Mouse (Mus musculus) embryo, embryonic 11.5 days (tissue): Measurements from ENCODE around the gene Zfp804a.

Experiments used
- DNase-seq: peaks from one replicate; pipeline ENCODE4 v3.0.0-alpha.2; 2012; ENCODE audit warnings: low read depth, low spot score

Gene Zfp804a

DNA sequence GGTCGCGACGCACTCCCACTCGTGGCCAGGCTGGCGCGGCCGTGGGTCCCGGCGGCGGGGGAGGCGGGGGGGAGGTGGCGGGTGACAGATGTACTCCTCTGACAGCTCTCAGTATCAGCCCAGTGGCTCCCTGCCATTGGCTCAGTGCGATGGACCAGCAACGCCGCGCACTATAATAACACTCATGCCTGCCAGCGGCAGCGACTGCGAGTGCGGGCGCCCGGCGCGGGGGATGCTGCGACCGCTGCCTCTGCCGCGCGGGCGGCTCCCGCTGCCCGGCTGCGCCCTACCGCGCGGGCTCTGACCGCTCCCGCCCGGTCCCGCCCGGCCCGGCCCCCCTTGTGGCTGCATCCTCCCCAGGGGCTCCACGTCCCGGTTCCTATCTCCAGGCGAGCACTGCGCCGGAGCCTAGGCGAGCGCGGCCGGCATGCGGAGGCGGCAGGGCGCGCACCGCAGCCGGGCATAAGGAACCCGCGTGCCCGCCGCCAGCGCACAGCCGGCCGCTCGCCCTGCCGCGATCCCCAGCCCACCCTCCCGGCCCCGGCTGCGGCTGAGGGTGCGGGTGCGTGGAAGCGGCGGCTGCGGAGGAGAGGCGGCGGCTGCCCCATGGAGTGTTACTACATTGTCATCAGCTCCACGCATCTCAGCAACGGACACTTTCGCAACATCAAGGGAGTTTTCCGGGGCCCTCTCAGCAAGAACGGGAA is at the start of gene Zfp804a:
TSS of gene Zfp804a (plus strand) at position 38 of the 707 bp plus-strand sequence.
- peak; percentile 3 for DNase-seq

DNA sequence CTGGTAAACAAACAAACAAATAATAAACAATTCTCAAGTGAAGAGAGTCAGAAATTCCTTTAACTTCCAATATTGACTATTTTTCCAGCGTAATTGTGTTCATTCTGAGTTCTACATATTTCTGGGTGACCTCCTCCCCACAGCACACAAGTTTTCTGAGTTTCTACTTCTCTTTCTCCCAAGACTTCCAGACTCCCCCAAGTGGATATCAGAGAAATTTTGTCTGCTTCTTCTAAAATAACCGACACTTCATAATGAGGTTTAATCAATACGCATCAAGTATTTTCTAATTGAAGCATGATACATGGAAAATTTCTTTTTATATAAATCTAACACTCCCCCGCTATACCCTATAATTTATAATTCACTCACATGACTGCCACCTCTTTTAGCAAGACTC is 1.4 kb upstream of the Zfp804a start:
- DNase-seq = no peak

DNA sequence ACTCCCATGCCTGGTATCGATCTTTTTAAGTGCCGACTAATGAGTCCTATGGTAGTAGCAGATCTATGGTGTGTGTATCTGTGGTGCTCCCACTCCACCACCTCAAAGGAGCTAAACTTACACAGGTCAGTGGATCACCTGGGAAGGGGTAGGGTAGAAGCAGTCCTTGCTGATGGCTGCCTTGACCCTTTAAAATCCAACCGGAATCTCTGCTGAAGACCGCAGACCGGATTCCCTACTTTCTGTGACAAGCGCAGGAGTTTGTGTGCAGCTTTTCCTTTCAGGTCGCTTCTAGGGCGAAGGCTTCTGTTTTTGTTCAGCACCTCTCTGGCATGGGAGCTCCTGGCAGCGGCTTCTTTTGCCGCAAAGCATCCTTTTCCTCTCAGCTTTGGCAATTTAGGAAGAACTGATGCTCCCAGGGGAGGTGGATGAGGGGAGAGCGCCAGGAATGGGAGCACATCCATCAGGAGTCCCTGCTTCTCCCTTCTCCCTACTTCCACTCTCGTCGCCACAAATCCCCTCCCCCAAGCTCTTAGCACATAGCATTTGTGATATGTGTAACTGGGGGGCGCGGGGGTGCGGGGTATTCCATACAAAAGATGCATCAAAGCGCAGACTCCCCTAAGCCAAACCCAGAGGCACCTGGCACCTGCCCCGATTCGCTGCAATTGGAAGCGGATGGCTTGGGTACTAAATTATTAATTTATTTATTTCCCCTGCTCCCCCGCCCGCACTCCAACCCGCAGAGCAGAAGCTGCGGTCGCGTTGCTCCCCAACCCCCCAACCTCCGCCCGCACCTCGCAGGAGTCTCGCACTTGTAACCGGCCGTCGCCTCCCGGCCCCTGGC is 461 bp upstream of the Zfp804a start:
- DNase-seq = peak; percentile 16

DNA sequence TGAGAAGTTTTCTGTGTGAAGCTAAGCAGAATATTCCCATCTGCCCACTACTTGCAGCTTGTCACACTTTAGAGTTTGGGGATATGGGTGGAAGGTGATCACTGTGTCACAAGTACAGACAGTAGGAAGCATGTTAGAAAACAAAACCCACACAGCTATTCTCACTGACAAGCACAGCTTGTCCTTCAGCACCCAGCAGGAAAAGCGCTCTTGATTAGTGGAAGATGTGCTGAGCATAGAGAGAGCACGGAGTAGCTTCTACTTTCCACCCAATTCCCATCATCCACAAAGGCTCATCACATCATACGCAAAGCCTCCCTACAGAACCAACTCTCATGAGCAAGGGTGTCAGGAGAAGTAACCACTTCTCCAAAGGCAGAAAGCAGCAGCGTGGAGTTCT is 1.4 kb downstream of the Zfp804a start:
- no peak for DNase-seq

DNA sequence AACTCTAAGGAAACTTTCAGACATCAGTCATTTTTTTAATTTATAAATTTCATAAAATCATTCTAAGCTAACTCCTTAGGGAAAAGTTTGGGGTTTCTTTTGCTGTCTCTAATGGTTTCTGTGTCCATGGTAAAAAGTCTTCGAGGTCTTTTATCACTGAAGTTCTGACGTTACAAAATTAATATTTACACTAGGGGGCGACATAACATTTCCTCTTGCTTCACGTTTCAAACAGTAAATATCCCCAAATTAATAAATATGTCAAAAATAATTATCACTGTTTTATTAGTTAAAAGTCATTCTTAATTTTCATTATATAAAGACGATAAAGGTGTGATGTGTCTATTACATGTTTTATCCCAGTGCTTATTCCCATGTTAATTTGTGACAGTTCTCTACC is 11.6 kb downstream of the Zfp804a start:
- DNase-seq = no peak

DNA sequence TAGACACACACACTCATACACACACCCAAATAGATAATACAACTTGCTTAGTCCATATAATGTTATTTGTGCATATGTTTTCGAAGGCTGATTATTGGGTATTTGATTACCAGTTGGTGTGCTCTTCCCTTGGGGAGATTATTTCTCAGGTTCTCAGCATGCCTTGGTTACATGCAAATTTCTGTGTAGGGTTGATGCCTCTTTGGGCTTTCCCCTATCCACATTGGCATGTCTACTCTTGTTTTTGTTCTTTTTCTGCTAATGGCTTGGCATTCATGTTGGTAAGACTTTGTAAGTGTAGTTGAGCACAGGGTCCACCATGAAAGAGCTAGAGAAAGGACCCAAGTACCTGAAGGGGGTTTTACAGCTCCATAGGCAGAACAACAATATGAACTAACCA is 14.9 kb downstream of the Zfp804a start:
- no peak for DNase-seq

DNA sequence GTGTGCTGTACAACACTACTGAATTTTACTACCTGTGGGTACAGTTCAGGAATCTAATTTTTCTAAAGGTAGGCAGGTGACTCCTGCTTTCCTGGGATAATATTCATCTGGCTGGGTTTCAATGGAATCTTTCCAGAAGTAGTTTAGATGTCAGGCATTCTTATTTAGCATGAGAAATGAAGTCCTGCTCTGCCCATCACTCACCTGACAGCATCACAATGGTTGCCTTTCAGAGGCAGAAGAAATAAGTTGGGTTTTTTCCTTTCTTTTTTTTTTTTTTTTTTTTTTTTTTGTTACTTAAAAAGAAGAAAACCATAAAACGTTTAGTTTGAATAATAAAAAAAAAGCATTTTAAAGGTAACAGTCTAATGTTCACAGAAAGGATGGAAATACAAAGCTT is 16.1 kb downstream of the Zfp804a start:
- no peak for DNase-seq

DNA sequence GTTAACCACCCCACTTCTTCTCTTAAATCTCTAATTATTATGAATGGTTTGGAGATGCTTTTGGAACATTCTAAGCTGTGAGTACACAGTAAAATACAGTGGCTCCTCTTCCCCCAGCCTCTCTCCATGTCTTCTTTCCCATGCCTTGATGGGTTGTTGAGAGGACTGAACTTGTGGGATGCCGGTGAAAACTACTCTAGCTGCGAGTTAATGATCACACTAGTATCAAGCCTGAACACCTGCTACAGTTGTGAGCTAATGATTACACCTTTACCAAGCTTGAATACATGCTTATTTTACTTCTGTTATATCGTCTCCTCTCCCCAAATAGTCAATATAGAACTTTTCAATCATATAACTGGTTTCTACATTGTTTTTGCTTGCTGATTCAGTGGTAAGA is 23.9 kb downstream of the Zfp804a start:
- no peak for DNase-seq

DNA sequence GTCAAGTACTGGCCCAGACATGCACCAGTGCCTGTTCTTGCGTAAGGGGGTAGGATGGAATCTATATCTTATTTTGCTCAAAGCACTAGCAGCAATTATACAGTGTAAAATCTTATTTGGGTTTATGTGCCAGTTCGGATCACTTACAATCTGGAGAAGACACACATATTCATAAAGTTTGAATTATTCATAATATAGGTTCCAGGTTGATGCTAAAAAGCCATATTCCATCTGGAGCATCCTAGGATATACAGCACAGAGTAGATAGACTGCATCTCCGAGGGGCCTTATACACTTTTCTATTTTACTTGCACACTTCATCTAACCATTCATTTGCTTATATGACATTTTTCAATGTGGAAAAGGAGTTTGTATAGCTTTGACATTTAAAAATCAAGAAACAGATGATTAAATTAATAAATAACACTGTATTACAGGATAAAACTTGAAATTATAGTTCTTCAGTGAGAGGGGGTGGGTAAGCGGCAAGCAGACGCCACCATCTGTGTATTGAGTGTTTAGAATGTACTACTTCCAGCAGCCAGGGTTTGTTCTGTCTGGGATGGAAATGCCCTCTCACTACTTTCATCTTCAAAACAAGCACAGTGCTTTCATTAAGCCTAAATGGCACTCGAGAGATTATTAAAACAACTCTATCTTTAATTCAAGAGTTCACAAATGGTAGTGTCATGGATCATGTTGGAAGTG is 25.4 kb downstream of the Zfp804a start:
- DNase-seq = no peak

DNA sequence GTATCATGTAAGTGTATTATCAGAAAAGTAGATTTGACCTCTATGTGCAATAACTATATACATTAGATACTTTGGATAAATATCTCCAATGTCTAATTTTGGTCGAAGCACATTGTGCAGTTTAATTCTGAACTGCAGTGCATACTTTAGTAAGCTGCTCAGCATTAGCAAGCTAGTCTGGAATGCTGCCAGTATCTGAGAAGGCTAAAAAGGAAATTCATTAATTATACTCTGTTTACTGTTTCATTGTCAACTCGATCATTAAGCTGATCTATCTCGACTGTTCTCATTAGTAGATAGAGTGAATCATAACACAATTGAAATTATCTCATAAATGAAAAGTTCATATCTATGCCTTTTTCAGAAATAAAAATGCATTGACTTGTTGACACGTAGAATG is 27.7 kb downstream of the Zfp804a start:
- DNase-seq = no peak

DNA sequence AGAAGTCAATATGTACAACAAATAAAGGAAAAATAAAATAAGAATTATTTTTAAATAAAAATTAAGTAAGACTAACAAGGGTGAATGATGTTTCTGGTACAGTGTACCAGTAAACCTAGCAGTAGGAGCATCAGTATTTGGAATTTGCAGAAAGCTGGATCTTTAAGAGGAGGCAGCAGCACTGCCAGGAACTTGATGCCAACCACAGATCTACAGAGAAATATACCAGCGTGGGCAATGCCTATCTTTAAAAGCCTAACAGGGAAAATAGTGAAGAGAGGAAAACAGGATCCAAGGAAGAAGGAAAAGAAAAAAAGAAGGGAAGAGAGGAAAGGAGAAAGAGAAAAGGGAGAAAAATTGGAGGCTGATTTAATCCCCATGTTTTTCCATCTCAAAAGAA is 60.1 kb downstream of the Zfp804a start:
- DNase-seq = no peak

DNA sequence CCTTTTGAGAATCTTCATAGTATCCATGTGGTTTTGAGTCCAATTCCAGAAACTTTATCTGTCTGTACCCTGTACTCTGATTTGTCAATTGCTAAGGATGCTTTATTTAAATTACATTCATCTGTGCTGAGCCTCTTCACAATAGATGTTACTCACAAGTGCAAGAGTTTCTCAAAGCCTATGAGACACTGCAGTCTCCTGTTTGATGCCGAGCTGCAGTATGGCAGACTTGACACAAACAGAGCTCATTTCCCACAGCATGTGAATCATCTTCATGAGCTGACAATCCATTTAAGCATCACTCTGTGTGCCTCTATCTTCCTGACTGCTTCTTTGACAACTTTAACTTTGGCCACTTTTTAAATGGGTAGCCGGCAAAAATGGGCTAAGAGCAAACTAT is 60.6 kb downstream of the Zfp804a start:
- DNase-seq = no peak

DNA sequence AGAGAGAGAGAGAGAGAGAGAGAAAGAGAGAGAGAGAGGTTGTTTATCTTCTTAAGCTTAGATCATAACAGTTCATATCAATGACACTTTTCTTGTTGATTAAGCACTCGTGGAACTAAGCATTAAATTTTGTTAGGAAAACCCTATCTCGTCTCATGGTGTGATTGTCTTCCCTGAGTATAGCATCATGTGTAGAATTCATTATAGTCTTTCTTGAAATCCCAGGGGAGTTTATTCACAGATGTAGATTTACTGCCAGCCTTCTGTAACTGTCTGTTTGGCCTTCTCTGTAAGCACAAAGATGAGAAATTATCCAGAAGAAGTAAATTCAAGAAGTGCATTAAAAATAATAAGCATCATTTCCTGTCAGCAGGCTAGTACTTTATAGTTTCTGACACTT is 66.6 kb downstream of the Zfp804a start:
- DNase-seq = no peak

DNA sequence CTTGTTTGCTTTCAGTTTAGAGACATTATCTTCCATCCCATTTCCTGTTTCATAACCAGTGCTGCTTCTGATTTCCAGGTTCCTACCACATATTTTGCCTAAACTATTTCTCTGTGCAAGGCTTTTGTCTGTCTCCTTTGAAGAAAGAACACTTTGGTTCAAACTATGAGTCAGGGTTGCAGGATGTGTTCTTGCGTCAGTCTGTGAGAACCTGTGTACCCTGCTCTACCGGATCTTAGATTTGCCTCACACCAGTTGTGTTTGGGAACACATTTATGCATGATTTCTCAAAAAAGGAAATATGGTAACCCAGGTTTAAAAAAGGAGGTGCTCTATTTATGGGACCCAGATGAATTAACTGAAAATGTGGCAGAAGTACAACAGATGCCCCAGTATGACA is 125.7 kb downstream of the Zfp804a start:
- no peak for DNase-seq

DNA sequence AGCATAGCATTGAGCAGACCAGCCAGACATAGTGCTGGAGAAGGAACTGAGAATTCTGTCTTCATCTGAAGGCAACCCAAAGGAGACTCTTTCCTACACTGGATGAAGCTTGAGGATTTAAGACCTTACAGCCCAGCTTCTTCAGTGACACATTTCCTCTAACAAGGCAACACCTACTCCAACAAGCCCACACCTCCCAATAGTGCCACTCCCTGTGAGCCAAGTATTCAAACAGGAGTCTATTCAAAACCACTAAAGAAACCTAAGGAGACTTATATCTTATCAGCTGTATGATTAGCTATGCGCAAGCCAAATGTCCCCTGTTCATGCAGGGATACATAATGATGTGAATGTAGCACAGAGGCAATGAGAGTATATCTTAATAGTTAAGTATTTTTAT is 128.0 kb downstream of the Zfp804a start:
- DNase-seq = no peak

DNA sequence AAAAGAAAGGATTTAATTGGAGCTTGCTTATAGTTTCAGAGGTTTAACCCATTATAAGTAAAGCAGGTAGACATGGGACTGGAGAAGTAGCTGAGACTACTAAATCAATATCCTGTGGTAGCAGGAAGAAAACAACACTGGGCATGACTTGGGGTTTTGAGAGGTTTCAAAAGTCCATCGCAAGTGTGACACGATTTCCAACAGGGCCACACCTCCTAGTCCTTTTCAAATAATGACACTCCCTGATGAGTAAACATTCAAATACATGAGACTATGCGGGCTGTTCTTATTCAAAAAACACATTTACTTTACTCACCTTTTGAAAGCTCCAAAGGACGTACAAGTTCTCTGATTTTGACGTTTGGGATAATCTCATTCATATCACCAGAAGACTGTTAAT is 146.9 kb downstream of the Zfp804a start:
- no peak for DNase-seq

DNA sequence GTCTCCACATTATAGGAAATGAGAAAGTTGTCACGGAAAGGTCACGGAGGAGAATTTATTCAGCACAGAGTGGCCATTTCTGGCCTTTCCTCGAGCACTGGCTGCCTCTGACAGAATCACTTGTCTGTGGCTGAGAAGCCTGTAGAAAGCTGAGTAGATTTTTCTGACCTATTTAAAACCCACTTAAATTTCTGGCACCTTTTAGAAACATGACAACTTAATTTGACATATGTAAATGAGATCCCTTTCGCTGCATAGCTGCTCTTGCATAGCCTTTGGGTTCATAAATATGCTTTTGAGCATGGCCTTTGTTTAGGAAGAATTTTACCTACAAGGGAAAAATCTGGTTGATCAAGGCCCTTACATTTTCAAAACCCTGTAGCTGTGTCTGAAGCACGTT is 147.6 kb downstream of the Zfp804a start:
- no peak for DNase-seq

DNA sequence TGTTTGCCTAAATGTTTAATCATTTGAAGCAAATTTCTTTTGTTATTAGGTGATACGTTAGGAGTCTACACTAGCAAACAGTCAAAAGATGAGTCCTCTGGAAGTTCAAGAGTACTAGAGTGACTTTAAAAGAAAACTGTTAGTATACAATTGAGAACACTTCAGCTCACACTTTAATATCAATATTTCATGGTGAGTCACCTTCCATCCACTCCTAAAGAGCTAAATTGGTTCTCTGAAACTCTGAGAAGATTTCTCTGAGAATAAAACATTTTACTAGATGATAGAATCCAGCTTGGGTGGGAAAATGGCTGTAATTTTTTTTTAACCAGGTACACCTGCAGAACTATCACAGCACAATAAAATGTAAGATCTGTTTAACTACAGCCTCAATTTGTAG is 157.6 kb downstream of the Zfp804a start:
- no peak for DNase-seq

DNA sequence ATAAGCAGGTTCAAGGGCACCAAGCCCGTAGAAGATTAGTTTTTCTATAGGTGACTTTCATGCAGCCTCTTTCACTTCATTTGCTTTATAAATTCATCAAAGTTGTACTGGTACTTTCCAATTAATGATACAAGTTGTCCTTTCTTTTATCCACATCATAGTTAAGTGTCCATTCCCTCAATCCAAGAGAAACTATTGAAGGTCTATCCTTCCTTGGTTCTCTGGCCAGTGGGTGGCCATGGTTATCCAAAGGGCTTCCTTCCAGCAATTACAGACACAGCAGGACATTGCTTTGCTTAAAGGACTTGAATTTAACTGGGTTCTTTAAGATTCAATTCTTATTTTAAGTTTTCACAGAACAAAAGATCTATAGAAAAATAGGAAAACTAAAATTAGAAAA is 158.9 kb downstream of the Zfp804a start:
- DNase-seq = no peak

DNA sequence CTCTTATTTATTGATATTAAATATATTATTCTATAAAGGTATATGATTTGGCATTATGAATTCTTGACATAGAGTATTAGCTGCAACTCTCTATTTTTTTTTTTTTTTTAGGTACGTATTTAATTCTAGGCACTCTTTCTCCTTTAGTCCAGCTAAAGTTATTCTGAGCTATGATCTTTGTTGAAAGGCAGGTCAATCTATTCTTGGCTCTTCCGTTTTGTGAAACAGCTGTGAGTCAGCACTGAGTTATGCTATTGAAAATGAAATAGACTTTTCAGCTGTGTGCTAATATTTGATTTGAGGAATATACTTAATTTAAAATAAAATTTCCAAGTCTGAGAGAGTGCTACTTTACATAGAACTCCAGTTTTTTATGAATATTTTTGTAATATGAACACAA is 164.9 kb downstream of the Zfp804a start:
- no peak for DNase-seq

DNA sequence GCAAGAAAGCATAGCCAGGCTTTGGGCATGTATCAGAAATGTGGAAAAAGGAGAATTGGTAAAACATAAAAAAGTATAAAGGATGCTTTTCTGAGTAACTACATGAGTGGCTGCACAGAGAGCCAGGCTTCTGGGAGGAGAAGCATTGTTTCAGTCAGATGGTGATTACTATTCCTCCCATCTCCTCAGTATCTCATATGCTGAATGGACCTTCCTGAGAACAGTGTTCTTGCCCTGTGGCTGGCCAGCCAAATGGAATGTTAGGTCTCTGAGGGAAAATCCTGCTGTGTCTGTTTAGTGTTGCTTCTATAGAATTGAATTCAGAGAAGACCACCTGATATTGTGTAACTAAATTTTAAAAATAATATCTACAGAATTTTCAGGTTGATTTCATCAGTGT is 193.0 kb downstream of the Zfp804a start:
- no peak for DNase-seq

DNA sequence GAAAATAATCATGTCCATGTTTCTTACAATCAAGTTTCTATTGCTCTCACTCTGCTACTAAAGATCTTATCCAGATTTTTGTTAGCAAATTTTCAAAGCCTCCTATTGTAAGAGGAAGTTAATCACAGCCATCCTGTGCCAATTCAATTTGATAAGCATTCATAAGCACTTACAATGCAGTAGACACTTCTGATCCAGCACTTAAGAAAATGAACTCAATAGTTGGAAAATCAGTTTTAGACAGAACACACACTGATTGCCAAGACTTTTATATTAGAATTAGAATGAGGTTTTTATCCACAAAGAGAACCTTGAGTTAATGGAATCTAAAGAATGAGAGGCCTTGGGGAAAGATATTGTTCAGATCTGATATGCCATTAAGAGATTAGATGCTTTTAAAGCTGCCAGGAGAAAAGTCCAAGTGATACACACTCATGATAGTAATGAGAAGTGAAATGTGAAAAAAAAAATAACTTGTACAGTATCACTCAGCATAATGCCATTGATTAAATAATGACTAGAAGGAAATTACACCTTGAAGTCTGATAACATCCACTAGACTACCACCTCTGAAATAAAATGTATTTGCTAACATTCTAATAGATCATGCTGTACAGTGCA is 194.0 kb downstream of the Zfp804a start:
- no peak for DNase-seq
